Mouse (Mus musculus) neural tube, embryonic 12.5 days (tissue): ENCODE measurements around the gene Riox1. TPM values are rescaled to one million over a fixed set of nuclear protein-coding genes. Genes with fewer than 3 reads are reported as not detected.
"Not testable (repeated sequence)": the region's sequence is repeated elsewhere in the genome, so short reads cannot be mapped to it uniquely, and the experiment has no call there.

Experiments used
- ATAC-seq: fragments of 200-750 bp; cut with Nextera tagmentation; 2 replicates; pipeline ENCODE4 v1.8.0; 2017; ENCODE audit warnings: low read depth, mild to moderate bottlenecking, moderate TSS enrichment, moderate library complexity; ENCODE audit not compliant: low FRiP score
- H3K27ac ChIP-seq: fragments of 300-500 bp; sonication (generic); 2 replicates; pipeline ENCODE4 v1.5.1; 2016
- H3K27me3 ChIP-seq: fragments of 300-500 bp; sonication (generic); replicated peaks from 2 replicates; pipeline ENCODE4 v1.6.1; 2016; ENCODE audit warnings: mild to moderate bottlenecking
- H3K36me3 ChIP-seq: fragments of 300-500 bp; sonication (generic); 2 replicates; pipeline ENCODE4 v1.6.1; 2016; ENCODE audit warnings: mild to moderate bottlenecking
- H3K4me1 ChIP-seq: fragments of 300-500 bp; sonication (generic); 2 replicates; pipeline ENCODE4 v1.6.1; 2016
- H3K4me2 ChIP-seq: fragments of 300-500 bp; sonication (generic); replicated peaks from 2 replicates; pipeline ENCODE4 v1.6.1; 2016; ENCODE audit warnings: mild to moderate bottlenecking
- H3K4me3 ChIP-seq: fragments of 300-500 bp; sonication (generic); 2 replicates; pipeline ENCODE4 v1.5.1; 2016
- H3K9ac ChIP-seq: fragments of 300-500 bp; sonication (generic); 2 replicates; pipeline ENCODE4 v1.6.1; 2016; ENCODE audit warnings: mild to moderate bottlenecking
- H3K9me3 ChIP-seq: fragments of 300-500 bp; sonication (generic); 2 replicates; pipeline ENCODE4 v1.6.1; 2016; ENCODE audit warnings: mild to moderate bottlenecking
- WGBS: fragments of 180-500 bp; shearing (Covaris S2); methylation state at CpG from one replicate; pipeline ENCODE4 v1.1.7; 2016; 5-methylcytosine and 5-hydroxymethylcytosine counted together
- polyA plus RNA-seq: library from polyadenylated mRNA; unstranded; fragments of >200 nt; fragmentation: Nextera tagmentation; extraction: Ambion mirVana; gene quantifications from 2 replicates; pipeline ENCODE4 v1.2.1, GENCODE M21; 2016

The Riox1 gene
- polyA plus RNA-seq, 1 experiment from 2014 or later: 21.4 TPM

DNA sequence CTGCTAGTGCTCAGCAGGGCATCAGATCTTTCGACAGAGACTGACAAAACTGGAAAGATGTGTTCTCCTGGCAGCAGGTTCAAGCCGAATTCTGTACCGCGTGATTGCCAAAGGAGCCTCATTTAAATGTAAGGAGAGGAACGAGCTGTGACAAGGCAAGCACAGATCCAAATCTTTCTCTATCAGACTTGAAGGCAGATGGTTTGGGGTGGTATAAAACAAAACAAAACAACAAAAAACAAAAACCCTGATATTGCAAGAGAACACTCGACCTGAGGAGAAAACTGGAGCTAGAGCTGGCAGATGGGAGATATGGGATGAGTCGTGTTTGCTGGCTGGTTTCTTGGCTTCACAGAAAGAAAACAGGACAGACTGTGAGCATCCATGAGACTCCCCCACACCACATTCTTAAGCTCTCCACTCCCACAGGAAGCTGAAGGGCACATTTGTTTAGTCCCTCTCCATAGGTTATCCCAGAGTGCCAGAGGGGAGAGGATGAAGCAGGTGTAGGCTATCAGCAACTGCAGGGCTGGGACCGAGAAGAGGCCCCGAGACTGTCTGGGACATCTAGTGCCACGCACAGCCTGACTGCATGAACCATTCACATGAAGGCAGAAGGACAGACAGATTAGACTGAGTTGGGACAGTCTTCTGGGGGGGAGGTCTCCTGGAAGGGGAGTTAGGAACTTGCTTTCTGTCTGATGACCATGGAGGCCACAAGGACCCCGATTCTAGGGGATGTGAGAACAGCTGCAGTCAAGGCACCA is 48.1 kb downstream of the Riox1 start:
- WGBS: 66% methylated on average over 11 of the region's 11 CpGs
- ATAC-seq: no peak
- Histone ChIP-seq H3K27me3 (no peaks in the 10 kb centered on the region), H3K27ac (no peak overlapping the region), H3K4me1 (no peaks in the 10 kb centered on the region), H3K4me2 (no peak overlapping the region), H3K9ac (no peak overlapping the region), H3K9me3 (0 out of 2 replicates have a peak, but pooled peaks cover 7% of the 10 kb centered on the region), H3K4me3 (no peak overlapping the region), H3K36me3 (no peaks in the 10 kb centered on the region)

DNA sequence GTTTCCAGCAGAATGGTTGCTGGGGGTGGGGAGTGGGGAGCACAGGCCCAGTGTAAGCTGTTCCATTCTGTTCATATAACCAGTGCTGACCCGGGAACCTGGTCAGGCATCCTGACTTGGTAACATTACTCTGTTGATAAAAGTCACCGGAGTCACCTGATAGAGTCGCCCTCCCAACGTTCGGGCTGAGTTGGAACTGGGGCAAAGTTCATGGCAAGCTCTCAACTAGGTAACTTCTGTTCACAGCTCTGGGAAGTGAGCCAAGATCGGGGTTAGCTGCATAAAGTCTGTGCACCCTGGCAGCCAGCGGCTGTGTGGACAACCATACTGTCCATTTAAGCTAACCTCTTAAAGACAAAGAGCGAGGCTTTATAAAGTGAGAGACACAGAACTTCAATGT is 48.8 kb downstream of the Riox1 start:
- not testable (repeated sequence) for H3K4me3 ChIP-seq, H3K4me2 ChIP-seq, ATAC-seq, H3K9ac ChIP-seq, H3K9me3 ChIP-seq, H3K4me1 ChIP-seq, H3K27ac ChIP-seq, H3K36me3 ChIP-seq, H3K27me3 ChIP-seq
- WGBS: 87% methylated on average over 8 of the region's 8 CpGs

DNA sequence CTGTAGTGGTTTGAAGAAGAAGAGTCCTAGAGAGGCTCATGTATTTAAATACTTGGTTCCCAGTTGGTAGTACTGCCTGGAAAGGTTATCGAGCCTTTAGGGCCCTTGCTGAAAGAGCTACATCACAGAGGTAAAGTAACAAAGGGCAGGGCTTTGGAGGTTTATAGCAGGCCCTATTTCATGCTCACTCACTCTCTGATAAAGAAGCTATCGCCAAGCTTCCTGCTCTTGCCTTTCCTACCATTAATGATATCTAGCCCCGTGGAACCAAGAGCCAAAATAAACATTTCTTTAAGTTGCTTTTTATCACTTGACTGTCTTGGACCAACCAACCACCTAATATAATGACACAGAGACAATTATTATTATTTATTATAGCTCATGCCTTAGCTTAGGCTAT is 50.0 kb downstream of the Riox1 start:
- no peak for ATAC-seq
- Histone ChIP-seq H3K9ac (no peak overlapping the region), H3K4me1 (no peaks in the 10 kb centered on the region), H3K27ac (no peak overlapping the region), H3K4me2 (no peak overlapping the region), H3K4me3 (no peak overlapping the region), H3K9me3 (0 out of 2 replicates have a peak, but pooled peaks cover 7% of the 10 kb centered on the region), H3K36me3 (no peaks in the 10 kb centered on the region), H3K27me3 (no peaks in the 10 kb centered on the region)
- WGBS: 51% methylated on average over 3 of the region's 3 CpGs

Other genes with a start within 250 kb of the Riox1 start
- 0.09 and 0.17 TPM in 2 replicates for gene Papln, start 187.0 kb upstream of the Riox1 start, polyA plus RNA-seq
- 28.1 and 29.0 TPM in 2 replicates for gene Numb, start 28.7 kb upstream of the Riox1 start, polyA plus RNA-seq
- not detected in 2 replicates for gene Heatr4, start 34.2 kb downstream of the Riox1 start, polyA plus RNA-seq
- 14.4 and 14.5 TPM in 2 replicates for gene Acot2, start 37.3 kb downstream of the Riox1 start, polyA plus RNA-seq
- gene Acot1, start 58.9 kb downstream of the Riox1 start, polyA plus RNA-seq: 82.1 and 83.4 TPM in 2 replicates
- gene Acot4, start 87.8 kb downstream of the Riox1 start, polyA plus RNA-seq: 0.09 and 0.20 TPM in 2 replicates
- gene Gm49366, start 88.3 kb downstream of the Riox1 start, polyA plus RNA-seq: not detected in 2 replicates
- 0.65 and 0.70 TPM in 2 replicates for gene Acot3, start 101.5 kb downstream of the Riox1 start, polyA plus RNA-seq
- gene Acot5, start 118.7 kb downstream of the Riox1 start, polyA plus RNA-seq: 0.25 TPM in 1 of 2 replicates, not detected in the other
- gene Acot6, start 150.0 kb downstream of the Riox1 start, polyA plus RNA-seq: 0.75 and 1.0 TPM in 2 replicates
- gene Dnal1, start 163.8 kb downstream of the Riox1 start, polyA plus RNA-seq: 6.6 and 7.0 TPM in 2 replicates
- gene Pnma1, start 197.9 kb downstream of the Riox1 start, polyA plus RNA-seq: 2.8 and 3.2 TPM in 2 replicates